Mouse (Mus musculus): ENCODE measurements at regions not wholly inside any gene's neighbourhood (a gene's known extent, or its start where the extent isn't known, plus 50 kb on each side); places are given as distances from the start of the nearest gene placed in this dataset.

- H3K4me1 ChIP-seq (ENCODE audit: control insufficient read depth, insufficient read depth, low read length): no peaks in the 10 kb centered on the region
- no peaks in the 10 kb centered on the region for H3K9me3 ChIP-seq (replicated peaks; ENCODE audit: control insufficient read depth, insufficient read depth, low read length, poor library complexity, severe bottlenecking)
- H3K9ac ChIP-seq (ENCODE audit: low read depth, poor library complexity, severe bottlenecking): no peak overlapping the region
- no peaks in the 10 kb centered on the region for H3K27me3 ChIP-seq (ENCODE audit: control insufficient read depth, insufficient read depth, low read length, poor library complexity, severe bottlenecking)
- TF ChIP-seq POLR2A (IDR thresholded peaks at IDR 0.05; ENCODE audit: insufficient read depth, low read length) (no peak), CTCF (IDR thresholded peaks at IDR 0.05; ENCODE audit: low read depth, low read length) (no peak), EP300 (IDR thresholded peaks at IDR 0.05; ENCODE audit: insufficient read depth, low read depth, low read length) (no peak)
- no peak overlapping the region for H3K27ac ChIP-seq (ENCODE audit: insufficient read depth, low read length)
- H3K4me3 ChIP-seq (ENCODE audit: low read depth, low read length): no peak overlapping the region
- no peaks in the 10 kb centered on the region for H3K36me3 ChIP-seq (ENCODE audit: control insufficient read depth, insufficient read depth, low read length, poor library complexity, severe bottlenecking)
Measured at GRCm38 (mm10) chr5:39557376-39558001, 197.8 kb downstream of the Hs3st1 start.

GRCm38 (mm10) chr5:39537044-39537443 lies 218.2 kb downstream of the Hs3st1 start:
- Histone ChIP-seq H3K4me1 (ENCODE audit: control insufficient read depth, insufficient read depth, low read length) (no peaks in the 10 kb centered on the region), H3K4me3 (ENCODE audit: low read depth, low read length) (no peak overlapping the region), H3K9me3 (replicated peaks; ENCODE audit: control insufficient read depth, insufficient read depth, low read length, poor library complexity, severe bottlenecking) (no peaks in the 10 kb centered on the region), H3K27me3 (ENCODE audit: control insufficient read depth, insufficient read depth, low read length, poor library complexity, severe bottlenecking) (no peaks in the 10 kb centered on the region), H3K9ac (ENCODE audit: low read depth, poor library complexity, severe bottlenecking) (no peak overlapping the region), H3K27ac (ENCODE audit: insufficient read depth, low read length) (no peak overlapping the region), H3K36me3 (ENCODE audit: control insufficient read depth, insufficient read depth, low read length, poor library complexity, severe bottlenecking) (no peaks in the 10 kb centered on the region)
- TF ChIP-seq EP300 (IDR thresholded peaks at IDR 0.05; ENCODE audit: insufficient read depth, low read depth, low read length) (no peak), CTCF (IDR thresholded peaks at IDR 0.05; ENCODE audit: low read depth, low read length) (no peak), POLR2A (IDR thresholded peaks at IDR 0.05; ENCODE audit: insufficient read depth, low read length) (no peak)

- H3K27ac ChIP-seq (ENCODE audit: insufficient read depth, low read length): no peak overlapping the region
- no peaks in the 10 kb centered on the region for H3K27me3 ChIP-seq (ENCODE audit: control insufficient read depth, insufficient read depth, low read length, poor library complexity, severe bottlenecking)
- H3K9ac ChIP-seq (ENCODE audit: low read depth, poor library complexity, severe bottlenecking): no peak overlapping the region
- H3K4me1 ChIP-seq (ENCODE audit: control insufficient read depth, insufficient read depth, low read length): no peaks in the 10 kb centered on the region
- H3K36me3 ChIP-seq (ENCODE audit: control insufficient read depth, insufficient read depth, low read length, poor library complexity, severe bottlenecking): no peaks in the 10 kb centered on the region
- H3K4me3 ChIP-seq (ENCODE audit: low read depth, low read length): no peak overlapping the region
- TF ChIP-seq EP300 (IDR thresholded peaks at IDR 0.05; ENCODE audit: insufficient read depth, low read depth, low read length) (no peak), POLR2A (IDR thresholded peaks at IDR 0.05; ENCODE audit: insufficient read depth, low read length) (no peak), CTCF (IDR thresholded peaks at IDR 0.05; ENCODE audit: low read depth, low read length) (no peak)
- H3K9me3 ChIP-seq (replicated peaks; ENCODE audit: control insufficient read depth, insufficient read depth, low read length, poor library complexity, severe bottlenecking): no peaks in the 10 kb centered on the region
Measured at GRCm38 (mm10) chr5:39536351-39536750, 218.9 kb downstream of the Hs3st1 start.

GRCm38 (mm10) chr5:39510246-39510645 lies 245.0 kb downstream of the Hs3st1 start:
- TF ChIP-seq CTCF (IDR thresholded peaks at IDR 0.05; ENCODE audit: low read depth, low read length) (no peak), POLR2A (IDR thresholded peaks at IDR 0.05; ENCODE audit: insufficient read depth, low read length) (no peak), EP300 (IDR thresholded peaks at IDR 0.05; ENCODE audit: insufficient read depth, low read depth, low read length) (no peak)
- Histone ChIP-seq H3K27me3 (ENCODE audit: control insufficient read depth, insufficient read depth, low read length, poor library complexity, severe bottlenecking) (no peaks in the 10 kb centered on the region), H3K4me1 (ENCODE audit: control insufficient read depth, insufficient read depth, low read length) (no peaks in the 10 kb centered on the region), H3K27ac (ENCODE audit: insufficient read depth, low read length) (no peak overlapping the region), H3K4me3 (ENCODE audit: low read depth, low read length) (no peak overlapping the region), H3K9me3 (replicated peaks; ENCODE audit: control insufficient read depth, insufficient read depth, low read length, poor library complexity, severe bottlenecking) (no peaks in the 10 kb centered on the region; the same call in 1 of the 2 replicates), H3K9ac (ENCODE audit: low read depth, poor library complexity, severe bottlenecking) (no peak overlapping the region), H3K36me3 (ENCODE audit: control insufficient read depth, insufficient read depth, low read length, poor library complexity, severe bottlenecking) (no peaks in the 10 kb centered on the region)

GRCm38 (mm10) chr5:39482756-39483155 lies 272.5 kb downstream of the Hs3st1 start:
- Histone ChIP-seq H3K9me3 (replicated peaks; ENCODE audit: control insufficient read depth, insufficient read depth, low read length, poor library complexity, severe bottlenecking) (no peaks in the 10 kb centered on the region), H3K36me3 (ENCODE audit: control insufficient read depth, insufficient read depth, low read length, poor library complexity, severe bottlenecking) (no peaks in the 10 kb centered on the region), H3K4me1 (ENCODE audit: control insufficient read depth, insufficient read depth, low read length) (no peaks in the 10 kb centered on the region), H3K27me3 (ENCODE audit: control insufficient read depth, insufficient read depth, low read length, poor library complexity, severe bottlenecking) (no peaks in the 10 kb centered on the region), H3K9ac (ENCODE audit: low read depth, poor library complexity, severe bottlenecking) (no peak overlapping the region), H3K27ac (ENCODE audit: insufficient read depth, low read length) (no peak overlapping the region), H3K4me3 (ENCODE audit: low read depth, low read length) (no peak overlapping the region)
- no peak for TF ChIP-seq CTCF (IDR thresholded peaks at IDR 0.05; ENCODE audit: low read depth, low read length)
- no peak for TF ChIP-seq POLR2A (IDR thresholded peaks at IDR 0.05; ENCODE audit: insufficient read depth, low read length)
- no peak for TF ChIP-seq EP300 (IDR thresholded peaks at IDR 0.05; ENCODE audit: insufficient read depth, low read depth, low read length)

GRCm38 (mm10) chr5:39458116-39458525 lies 297.2 kb downstream of the Hs3st1 start:
- no peak for TF ChIP-seq POLR2A (IDR thresholded peaks at IDR 0.05; ENCODE audit: insufficient read depth, low read length)
- TF ChIP-seq CTCF (IDR thresholded peaks at IDR 0.05; ENCODE audit: low read depth, low read length): no peak
- TF ChIP-seq EP300 (IDR thresholded peaks at IDR 0.05; ENCODE audit: insufficient read depth, low read depth, low read length): no peak
- Histone ChIP-seq H3K27ac (ENCODE audit: insufficient read depth, low read length) (no peak overlapping the region), H3K9me3 (replicated peaks; ENCODE audit: control insufficient read depth, insufficient read depth, low read length, poor library complexity, severe bottlenecking) (no peaks in the 10 kb centered on the region), H3K9ac (ENCODE audit: low read depth, poor library complexity, severe bottlenecking) (no peak overlapping the region), H3K27me3 (ENCODE audit: control insufficient read depth, insufficient read depth, low read length, poor library complexity, severe bottlenecking) (no peaks in the 10 kb centered on the region), H3K36me3 (ENCODE audit: control insufficient read depth, insufficient read depth, low read length, poor library complexity, severe bottlenecking) (no peaks in the 10 kb centered on the region), H3K4me3 (ENCODE audit: low read depth, low read length) (no peak overlapping the region), H3K4me1 (ENCODE audit: control insufficient read depth, insufficient read depth, low read length) (no peaks in the 10 kb centered on the region)

Data from ES-Bruce4 (cell line).